Mouse (Mus musculus): ENCODE measurements at regions not wholly inside any gene's neighbourhood (a gene's known extent, or its start where the extent isn't known, plus 50 kb on each side); places are given as distances from the start of the nearest gene placed in this dataset.

- H3K4me1 ChIP-seq (ENCODE audit: control insufficient read depth, insufficient read depth, low read length): no peaks in the 10 kb centered on the region
- no peak overlapping the region for H3K27ac ChIP-seq (ENCODE audit: insufficient read depth, low read length)
- no peak overlapping the region for H3K4me3 ChIP-seq (ENCODE audit: insufficient read depth, low read length)
- TF ChIP-seq POLR2A (IDR thresholded peaks at IDR 0.05; ENCODE audit: low read depth, low read length) (no peak), CTCF (IDR thresholded peaks at IDR 0.05; ENCODE audit: borderline replicate concordance, insufficient read depth, low read length) (no peak)
These were observed 115.0 kb downstream of the D3Ertd751e start for GRCm38 (mm10) chr3:41857446-41857845.

- H3K4me1 ChIP-seq (ENCODE audit: control insufficient read depth, insufficient read depth, low read length): no peaks in the 10 kb centered on the region
- H3K27ac ChIP-seq (ENCODE audit: insufficient read depth, low read length): no peak overlapping the region
- no peak for TF ChIP-seq POLR2A (IDR thresholded peaks at IDR 0.05; ENCODE audit: low read depth, low read length)
These were observed 120.3 kb downstream of the D3Ertd751e start for GRCm38 (mm10) chr3:41862674-41863073.

GRCm38 (mm10) chr3:41908952-41909351 lies 166.5 kb downstream of the D3Ertd751e start:
- TF ChIP-seq CTCF (IDR thresholded peaks at IDR 0.05; ENCODE audit: borderline replicate concordance, insufficient read depth, low read length) (no peak), POLR2A (IDR thresholded peaks at IDR 0.05; ENCODE audit: low read depth, low read length) (no peak)
- H3K27ac ChIP-seq (ENCODE audit: insufficient read depth, low read length): no peak overlapping the region
- no peaks in the 10 kb centered on the region for H3K4me1 ChIP-seq (ENCODE audit: control insufficient read depth, insufficient read depth, low read length)
- H3K4me3 ChIP-seq (ENCODE audit: insufficient read depth, low read length): no peak overlapping the region

More at GRCm38 (mm10) chr3:41862674-41863073, 120.3 kb downstream of the D3Ertd751e start:
- no peak overlapping the region for H3K4me3 ChIP-seq (ENCODE audit: insufficient read depth, low read length)

- H3K4me1 ChIP-seq (ENCODE audit: control insufficient read depth, insufficient read depth, low read length): no peaks in the 10 kb centered on the region
- TF ChIP-seq POLR2A (IDR thresholded peaks at IDR 0.05; ENCODE audit: low read depth, low read length): no peak
- TF ChIP-seq CTCF (IDR thresholded peaks at IDR 0.05; ENCODE audit: borderline replicate concordance, insufficient read depth, low read length): no peak
- H3K4me3 ChIP-seq (ENCODE audit: insufficient read depth, low read length): no peak overlapping the region
- H3K27ac ChIP-seq (ENCODE audit: insufficient read depth, low read length): no peak overlapping the region
These were observed 170.8 kb downstream of the D3Ertd751e start for GRCm38 (mm10) chr3:41913190-41913589.

- Histone ChIP-seq H3K4me3 (ENCODE audit: insufficient read depth, low read length) (no peak overlapping the region), H3K27ac (ENCODE audit: insufficient read depth, low read length) (no peak overlapping the region), H3K4me1 (ENCODE audit: control insufficient read depth, insufficient read depth, low read length) (no peaks in the 10 kb centered on the region)
- TF ChIP-seq CTCF (IDR thresholded peaks at IDR 0.05; ENCODE audit: borderline replicate concordance, insufficient read depth, low read length) (0 out of 2 replicates have a peak, but pooled peaks have one; percentile 22), POLR2A (IDR thresholded peaks at IDR 0.05; ENCODE audit: low read depth, low read length) (no peak)
These were observed 197.4 kb downstream of the D3Ertd751e start for GRCm38 (mm10) chr3:41939843-41940242.

- Histone ChIP-seq H3K27ac (ENCODE audit: insufficient read depth, low read length) (no peak overlapping the region), H3K4me1 (ENCODE audit: control insufficient read depth, insufficient read depth, low read length) (no peaks in the 10 kb centered on the region), H3K4me3 (ENCODE audit: insufficient read depth, low read length) (no peak overlapping the region)
- no peak for TF ChIP-seq POLR2A (IDR thresholded peaks at IDR 0.05; ENCODE audit: low read depth, low read length)
- no peak for TF ChIP-seq CTCF (IDR thresholded peaks at IDR 0.05; ENCODE audit: borderline replicate concordance, insufficient read depth, low read length)
These were observed 200.6 kb downstream of the D3Ertd751e start for GRCm38 (mm10) chr3:41942964-41943363.

- Histone ChIP-seq H3K4me1 (ENCODE audit: control insufficient read depth, insufficient read depth, low read length) (no peaks in the 10 kb centered on the region), H3K4me3 (ENCODE audit: insufficient read depth, low read length) (no peak overlapping the region), H3K27ac (ENCODE audit: insufficient read depth, low read length) (no peak overlapping the region)
- TF ChIP-seq CTCF (IDR thresholded peaks at IDR 0.05; ENCODE audit: borderline replicate concordance, insufficient read depth, low read length): no peak
- TF ChIP-seq POLR2A (IDR thresholded peaks at IDR 0.05; ENCODE audit: low read depth, low read length): no peak
These were observed 207.0 kb downstream of the D3Ertd751e start for GRCm38 (mm10) chr3:41949404-41949803.

GRCm38 (mm10) chr3:41957385-41957784 lies 215.0 kb downstream of the D3Ertd751e start:
- TF ChIP-seq CTCF (IDR thresholded peaks at IDR 0.05; ENCODE audit: borderline replicate concordance, insufficient read depth, low read length) (no peak), POLR2A (IDR thresholded peaks at IDR 0.05; ENCODE audit: low read depth, low read length) (no peak)
- H3K4me3 ChIP-seq (ENCODE audit: insufficient read depth, low read length): no peak overlapping the region
- H3K4me1 ChIP-seq (ENCODE audit: control insufficient read depth, insufficient read depth, low read length): no peaks in the 10 kb centered on the region
- H3K27ac ChIP-seq (ENCODE audit: insufficient read depth, low read length): no peak overlapping the region

GRCm38 (mm10) chr3:41960209-41960608 lies 217.8 kb downstream of the D3Ertd751e start:
- Histone ChIP-seq H3K4me3 (ENCODE audit: insufficient read depth, low read length) (no peak overlapping the region), H3K27ac (ENCODE audit: insufficient read depth, low read length) (no peak overlapping the region), H3K4me1 (ENCODE audit: control insufficient read depth, insufficient read depth, low read length) (no peaks in the 10 kb centered on the region)
- no peak for TF ChIP-seq POLR2A (IDR thresholded peaks at IDR 0.05; ENCODE audit: low read depth, low read length)
- TF ChIP-seq CTCF (IDR thresholded peaks at IDR 0.05; ENCODE audit: borderline replicate concordance, insufficient read depth, low read length): no peak

GRCm38 (mm10) chr3:41962923-41963322 lies 220.5 kb downstream of the D3Ertd751e start:
- Histone ChIP-seq H3K4me1 (ENCODE audit: control insufficient read depth, insufficient read depth, low read length) (no peaks in the 10 kb centered on the region), H3K4me3 (ENCODE audit: insufficient read depth, low read length) (no peak overlapping the region), H3K27ac (ENCODE audit: insufficient read depth, low read length) (no peak overlapping the region)
- TF ChIP-seq CTCF (IDR thresholded peaks at IDR 0.05; ENCODE audit: borderline replicate concordance, insufficient read depth, low read length) (no peak), POLR2A (IDR thresholded peaks at IDR 0.05; ENCODE audit: low read depth, low read length) (no peak)

All from embryonic fibroblast, embryonic 13.5 days (primary cell).